Mouse (Mus musculus) left cerebral cortex, postnatal 14 days (tissue): ENCODE measurements around the gene Flywch2. TPM values are rescaled to one million over a fixed set of nuclear protein-coding genes. Genes with fewer than 3 reads are reported as not detected.
"Not testable (repeated sequence)": the region's sequence is repeated elsewhere in the genome, so short reads cannot be mapped to it uniquely, and the experiment has no call there.

Experiments used
- DNase-seq, 2 experiments: peaks; one replicate each; pipeline ENCODE4 v3.0.0; 2021 to 2022; ENCODE audit warnings: low spot score in 2 of 2, mixed read lengths in 1 of 2
- intact Hi-C: fragments of 180-260 bp; cut with DNase I; formaldehyde crosslinking; loops from one replicate; pipeline ENCODE4 v1.15.1; 2025
- total RNA-seq, 2 experiments: library from RNA; stranded (reverse); gene quantifications; 2 replicates each; pipeline ENCODE4 v1.2.3; 2021

The Flywch2 gene
- total RNA-seq, 2 experiments from 2014 or later: 25.7 to 30.1 TPM

- DNase-seq: no peak
- intact Hi-C loops: no loop called here
These were observed 11.4 kb upstream of the Flywch2 start for GRCm38 (mm10) chr17:23797316-23797715.

DNA sequence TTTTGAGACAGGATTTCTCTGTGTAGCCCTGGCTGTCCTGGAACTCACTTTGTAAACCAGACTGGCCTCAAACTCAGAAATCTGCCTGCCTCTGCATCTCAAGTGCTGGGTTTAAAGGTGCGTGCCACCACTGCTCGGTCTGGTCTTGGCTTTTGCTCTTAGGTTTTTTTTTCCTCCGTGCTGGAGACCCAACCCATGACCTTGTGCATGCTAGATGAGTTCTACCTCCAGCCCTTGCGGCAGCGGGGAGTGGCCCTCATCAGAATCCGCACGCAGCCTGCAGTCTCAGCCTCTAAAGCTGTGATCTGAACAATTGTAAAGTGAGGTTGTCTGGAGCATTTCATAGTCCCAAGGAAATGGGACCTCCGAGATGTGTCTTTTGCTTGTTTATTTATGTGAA is 9.4 kb upstream of the Flywch2 start:
- intact Hi-C loops: no loop called here
- DNase-seq: no peak

DNA sequence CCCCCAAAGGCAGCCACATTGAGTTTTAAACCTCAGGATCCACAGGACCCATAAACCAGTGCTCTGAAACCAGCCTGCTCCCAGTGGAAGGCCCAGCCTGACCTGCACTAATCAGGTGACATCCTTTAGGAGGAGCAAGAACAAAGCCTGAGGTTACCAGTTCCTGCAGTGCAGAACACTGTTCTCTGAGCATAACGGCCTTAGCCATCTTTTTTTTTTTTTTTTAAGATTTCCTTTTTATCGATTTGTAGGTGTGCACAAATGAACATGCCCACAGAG is 5.1 kb upstream of the Flywch2 start:
- DNase-seq: no peak
- intact Hi-C loops: no loop called here

DNA sequence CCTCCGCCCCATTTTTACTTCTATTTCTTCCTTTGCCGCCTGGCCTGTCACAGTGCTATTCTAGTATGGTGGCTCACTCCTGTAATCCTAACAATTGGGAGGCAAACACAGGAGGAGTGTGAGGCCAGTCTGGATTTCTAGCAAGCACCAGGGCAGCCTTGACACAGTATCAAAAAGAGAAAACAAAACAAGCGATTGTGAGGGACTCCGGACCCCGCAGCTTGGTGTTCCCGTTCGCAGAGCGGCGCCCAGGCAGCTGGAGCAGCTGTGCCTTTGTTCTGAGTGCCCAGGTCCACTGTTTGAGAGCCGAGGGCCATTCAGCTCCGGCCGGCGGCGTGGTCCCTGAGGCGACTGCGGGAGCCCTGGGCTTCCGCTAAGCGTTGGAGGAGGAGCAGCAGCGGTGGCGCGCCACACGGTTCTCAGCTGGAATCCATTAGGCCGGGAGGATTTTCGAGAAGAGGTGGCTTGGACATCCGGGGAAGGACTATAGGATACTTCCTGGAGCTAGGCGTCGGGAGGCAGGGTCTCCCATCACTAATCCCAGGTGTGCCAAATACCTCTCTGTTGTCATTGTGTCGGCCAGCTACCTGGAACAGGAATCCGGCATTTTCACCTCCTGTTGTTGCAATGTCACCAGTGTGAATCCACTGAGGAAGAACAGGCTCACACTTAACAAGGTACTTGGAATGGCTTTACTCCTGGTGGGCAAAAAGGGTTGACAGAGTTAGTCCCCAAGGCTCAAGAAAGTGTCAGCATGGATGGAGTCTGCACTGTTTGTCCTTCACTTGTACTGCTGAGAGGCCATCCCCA is 4.6 kb upstream of the Flywch2 start, which contains the start of gene Srrm2:
Gene Srrm2 (plus strand): TSS at position 264 of the 810 bp plus-strand sequence.
- DNase-seq: peak; percentile 43 to 50
- intact Hi-C loops: no loop called here

DNA sequence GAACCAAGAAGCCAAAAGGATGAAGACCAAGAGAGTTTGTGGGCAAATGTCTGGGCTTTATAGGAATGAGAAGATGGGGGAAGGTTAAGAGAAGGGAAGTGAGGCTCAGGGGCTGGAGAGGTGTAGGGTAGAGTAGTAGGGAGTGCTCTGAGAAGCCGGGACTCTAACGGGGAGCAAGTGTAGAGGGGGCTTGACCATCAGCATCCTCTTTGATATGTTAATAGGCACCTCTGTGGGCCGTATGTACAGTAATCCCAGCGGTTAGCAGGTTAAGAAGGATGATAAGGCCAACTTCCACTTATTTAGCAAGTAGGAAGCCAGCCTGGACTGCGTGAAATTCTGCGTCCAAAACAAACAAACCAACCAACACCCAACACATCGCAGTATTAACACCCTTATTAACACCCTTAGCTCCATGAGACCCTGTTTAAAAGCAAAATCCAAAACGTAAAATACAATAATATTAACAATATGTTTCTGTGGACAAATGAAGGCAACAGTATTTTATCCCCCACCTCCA is 3.9 kb upstream of the Flywch2 start:
- no peak for DNase-seq
- intact Hi-C loops: no loop called here

DNA sequence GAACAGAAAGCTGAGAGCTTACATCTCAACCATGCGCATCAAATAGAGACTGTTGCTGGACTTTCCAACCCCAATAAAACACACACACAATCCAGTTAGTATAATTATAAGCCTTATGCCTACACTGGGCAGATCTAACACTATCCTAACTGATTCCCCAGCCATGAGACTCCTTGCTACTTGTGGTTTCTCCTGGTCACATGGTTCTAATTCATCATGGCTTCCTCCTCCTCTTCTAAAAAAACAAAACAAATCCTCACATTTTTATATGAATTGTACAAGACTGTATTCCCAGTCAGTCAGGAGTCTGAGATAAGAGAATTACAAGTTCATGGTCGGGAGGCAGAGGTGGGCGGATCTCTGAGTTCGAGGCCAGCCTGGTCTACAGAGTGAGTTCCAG is 3.1 kb upstream of the Flywch2 start:
- DNase-seq: no peak
- intact Hi-C loops: no loop called here

DNA sequence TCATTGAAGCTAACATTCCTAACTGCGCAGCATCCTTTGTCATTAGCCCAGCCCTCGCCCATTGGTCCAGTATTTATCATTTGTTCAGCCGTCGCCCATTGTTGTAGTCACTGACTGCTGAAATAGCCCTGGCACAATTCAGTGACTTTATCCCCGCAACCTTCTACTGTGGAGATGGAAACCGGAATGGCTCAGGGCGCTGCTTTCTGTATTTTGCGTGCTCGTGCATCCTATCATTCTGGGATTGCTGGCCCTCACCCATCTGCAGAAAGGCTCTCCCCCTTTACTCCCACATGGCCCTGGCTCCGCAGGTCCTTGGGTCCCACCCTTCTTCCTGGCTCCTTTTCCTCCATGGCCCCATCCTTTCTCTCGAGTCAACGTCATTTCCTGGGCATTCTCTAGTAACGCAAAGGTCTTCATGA is 640 bp upstream of the Flywch2 start:
- DNase-seq: peak in 1 of 2 experiments; percentile 44
- intact Hi-C loops: no loop called here

GRCm38 (mm10) chr17:23783352-23783751 is 2.5 kb downstream of the Flywch2 start:
- DNase-seq: no peak
- intact Hi-C loops: no loop called here

DNA sequence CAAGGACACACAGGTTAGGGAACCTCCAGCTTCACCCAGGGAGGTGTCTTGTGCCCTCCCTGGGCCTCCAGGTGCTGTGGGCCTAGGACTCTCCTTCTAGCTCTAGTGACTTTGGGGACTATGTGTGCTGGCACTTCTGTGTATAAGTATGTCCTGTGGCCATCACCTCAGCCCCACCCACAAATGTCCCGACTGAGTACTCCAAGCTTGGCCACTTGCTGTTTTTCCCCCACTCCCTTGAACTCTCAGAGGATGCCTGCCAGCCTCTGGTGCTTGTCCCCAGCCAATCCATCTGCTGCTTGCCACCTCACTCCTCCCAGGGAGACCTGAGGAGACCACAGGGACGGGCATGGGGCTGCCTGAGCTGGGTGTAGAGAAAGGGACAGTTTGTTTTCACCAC is 7.4 kb downstream of the Flywch2 start:
- intact Hi-C loops: loop anchor here (10.0 kb wide), 1 partner anchor 186 kb away; no protein-coding TSS in a partner anchor
- DNase-seq: no peak

GRCm38 (mm10) chr17:23777141-23777540 is 8.7 kb downstream of the Flywch2 start:
- intact Hi-C loops: loop anchor here (10.0 kb wide), 1 partner anchor 188 kb away; no protein-coding TSS in a partner anchor
- no peak for DNase-seq

DNA sequence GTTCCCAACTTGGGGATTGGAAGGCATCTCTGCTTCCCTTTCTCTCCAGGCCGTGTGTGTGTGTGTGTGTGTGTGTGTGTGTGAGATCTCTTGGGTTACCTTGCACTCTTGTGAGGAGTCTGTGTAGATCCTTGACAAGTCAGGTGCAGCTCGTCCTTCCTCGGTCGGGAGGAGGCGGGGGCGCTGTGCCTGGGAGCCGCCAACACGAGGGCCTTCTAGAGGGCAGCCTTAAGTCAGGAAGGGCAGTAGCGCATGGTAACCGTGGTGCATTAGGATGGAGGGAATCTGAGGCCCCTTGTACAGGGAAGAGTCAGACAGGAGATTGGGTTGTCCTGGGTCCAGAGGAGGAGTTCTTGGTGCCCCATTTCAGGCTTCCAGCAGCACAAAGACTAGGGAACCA is 9.7 kb downstream of the Flywch2 start:
- no peak for DNase-seq
- intact Hi-C loops: loop anchor here (10.0 kb wide), 1 partner anchor 189 kb away; no protein-coding TSS in a partner anchor

DNA sequence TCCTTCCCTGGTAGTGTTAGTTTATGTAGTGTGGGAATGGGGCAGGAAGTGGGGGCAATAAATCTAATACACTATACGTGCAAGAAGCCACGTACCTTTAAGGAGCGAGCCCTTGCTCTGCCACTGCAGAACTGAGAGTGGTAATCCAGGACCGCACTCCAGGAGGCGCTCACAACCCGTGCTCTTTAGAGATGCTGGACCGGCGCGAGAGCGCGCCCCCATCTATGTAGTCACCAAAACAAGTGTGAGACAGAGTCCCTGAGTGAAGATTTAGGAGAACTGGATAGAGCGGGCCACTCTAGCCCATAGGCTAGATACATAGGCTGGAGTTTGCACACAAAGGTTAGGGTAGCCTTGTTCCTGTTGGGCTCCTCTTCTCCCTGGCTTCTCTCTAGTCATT is 11.8 kb downstream of the Flywch2 start:
- intact Hi-C loops: loop anchor here (5.0 to 10.0 kb wide), 2 partner anchors 68 to 191 kb away; partner anchors contain the start of genes Prss32 and Prss41

GRCm38 (mm10) chr17:23773676-23774075 is 12.2 kb downstream of the Flywch2 start:
- intact Hi-C loops: loop anchor here (5.0 to 10.0 kb wide), 2 partner anchors 69 to 191 kb away; partner anchors contain the start of genes Prss32 and Prss41
- DNase-seq: no peak

More for the DNA sequence above, 11.8 kb downstream of the Flywch2 start:
- DNase-seq: peak; percentile 82 to 88

- intact Hi-C loops: loop anchor here (5.0 to 10.0 kb wide), 2 partner anchors 70 to 193 kb away; partner anchors contain the start of genes Prss32 and Prss41
- not testable (repeated sequence) for DNase-seq
These were observed 13.7 kb downstream of the Flywch2 start for GRCm38 (mm10) chr17:23772219-23772556.

DNA sequence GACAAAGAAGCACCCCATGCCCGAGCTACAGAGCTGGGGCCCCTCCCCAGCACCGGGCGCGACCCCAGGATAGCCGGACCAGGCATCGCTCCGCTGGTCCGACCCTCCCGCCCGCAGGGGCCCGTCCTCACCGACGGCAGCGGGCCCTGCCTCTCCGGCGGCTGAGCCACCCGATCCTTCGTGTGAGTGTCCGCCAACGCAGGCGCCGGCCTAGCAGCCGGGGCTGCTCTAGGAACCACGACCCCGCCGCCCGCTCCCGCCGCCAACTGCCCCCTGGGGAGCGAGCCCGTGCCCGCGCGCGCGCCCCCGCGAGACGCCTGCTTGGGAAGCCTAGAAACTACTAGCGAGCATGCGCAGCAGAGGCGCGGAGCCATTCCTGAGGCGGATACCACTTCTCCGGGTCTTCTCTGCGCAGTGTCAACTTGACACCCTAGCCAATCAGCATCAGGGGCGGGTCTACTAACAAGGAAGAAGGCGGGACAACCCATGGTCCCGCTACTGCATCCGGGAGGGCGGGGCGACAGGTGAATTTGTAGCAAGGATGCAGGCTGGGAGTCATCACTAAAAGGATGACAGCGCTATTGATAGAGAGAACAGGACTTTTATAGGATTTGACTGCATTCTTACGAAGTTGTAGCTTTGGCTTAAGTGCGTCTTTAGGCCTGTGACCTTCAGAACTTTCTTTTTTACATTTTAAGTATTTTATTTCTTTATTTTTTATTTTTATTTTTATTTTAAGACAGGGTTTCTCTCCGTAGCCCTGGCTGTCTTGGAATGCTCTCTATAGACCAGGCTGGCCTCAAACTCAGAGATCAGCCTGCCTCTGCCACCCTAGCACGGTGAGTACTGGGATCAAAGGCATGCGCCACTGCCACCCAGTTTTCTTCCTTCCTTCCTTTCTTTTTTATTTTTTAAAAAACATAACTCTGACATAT is 14.3 kb downstream of the Flywch2 start, which contains the start of gene Flywch1:
Gene Flywch1 (minus strand): TSS at position 319 of the 935 bp plus-strand sequence.
- peak; percentile 99 for DNase-seq
- intact Hi-C loops: loop anchor here (2.0 to 10.0 kb wide), 3 partner anchors 31 to 193 kb away; partner anchors contain the start of genes Prss32 and Prss41

DNA sequence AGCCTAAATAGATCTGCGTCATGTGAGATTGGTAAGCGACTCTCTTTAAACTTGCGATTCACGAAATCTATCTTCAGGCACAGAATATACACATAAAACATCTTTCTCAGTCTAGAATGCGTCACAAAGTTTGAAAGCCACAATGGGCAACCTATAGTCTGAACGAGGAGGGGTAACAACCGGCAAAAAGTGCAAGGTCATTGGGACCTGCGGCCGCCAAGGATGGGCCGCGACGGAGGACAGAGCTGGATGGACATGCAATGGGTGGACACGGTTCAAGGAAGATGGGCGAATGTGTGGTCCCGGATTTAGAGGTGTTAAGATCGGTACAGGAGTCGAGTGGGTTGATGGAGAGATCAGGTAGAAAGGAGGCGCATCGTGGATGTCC is 15.0 kb downstream of the Flywch2 start:
- DNase-seq: no peak
- intact Hi-C loops: loop anchor here (2.0 to 10.0 kb wide), 3 partner anchors 32 to 194 kb away; partner anchors contain the start of genes Prss32 and Prss41

- no peak for DNase-seq
These were observed 15.4 kb downstream of the Flywch2 start for GRCm38 (mm10) chr17:23770493-23770892.

DNA sequence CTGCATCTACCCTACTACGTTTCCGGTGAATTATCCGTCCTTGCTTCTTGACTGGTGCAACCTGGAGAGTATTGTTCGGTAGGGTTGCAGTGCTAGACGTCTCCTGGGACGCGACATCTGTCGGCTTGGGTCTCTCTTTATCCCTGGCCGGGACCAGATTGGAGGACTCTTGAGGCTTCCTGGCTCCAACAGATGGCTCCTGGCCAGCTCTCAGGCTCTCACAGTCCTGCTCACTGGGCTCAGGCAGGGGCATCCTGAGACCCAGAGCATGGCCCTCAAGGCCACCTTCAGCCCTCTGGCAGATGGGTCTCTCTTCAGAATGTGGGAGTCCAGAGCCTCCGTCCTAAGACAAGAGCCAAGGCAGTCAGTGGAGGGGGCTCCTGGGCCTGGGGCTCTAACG is 22.9 kb downstream of the Flywch2 start:
- intact Hi-C loops: loop anchor here (5.0 kb wide), 1 partner anchor 54 kb away; no protein-coding TSS in a partner anchor
- no peak for DNase-seq

More at GRCm38 (mm10) chr17:23770493-23770892, 15.4 kb downstream of the Flywch2 start:
- intact Hi-C loops: loop anchor here (2.0 to 10.0 kb wide), 3 partner anchors 32 to 194 kb away; partner anchors contain the start of genes Prss32 and Prss41

GRCm38 (mm10) chr17:23761155-23761554 is 24.7 kb downstream of the Flywch2 start:
- intact Hi-C loops: loop anchor here (5.0 kb wide), 1 partner anchor 56 kb away; no protein-coding TSS in a partner anchor
- no peak for DNase-seq
